Mouse (Mus musculus): ENCODE results near the gene Aspscr1.
A peak's percentile ranks its signal among the peaks of the same experiment; 100 is the strongest.

Aspscr1 gene

DNA sequence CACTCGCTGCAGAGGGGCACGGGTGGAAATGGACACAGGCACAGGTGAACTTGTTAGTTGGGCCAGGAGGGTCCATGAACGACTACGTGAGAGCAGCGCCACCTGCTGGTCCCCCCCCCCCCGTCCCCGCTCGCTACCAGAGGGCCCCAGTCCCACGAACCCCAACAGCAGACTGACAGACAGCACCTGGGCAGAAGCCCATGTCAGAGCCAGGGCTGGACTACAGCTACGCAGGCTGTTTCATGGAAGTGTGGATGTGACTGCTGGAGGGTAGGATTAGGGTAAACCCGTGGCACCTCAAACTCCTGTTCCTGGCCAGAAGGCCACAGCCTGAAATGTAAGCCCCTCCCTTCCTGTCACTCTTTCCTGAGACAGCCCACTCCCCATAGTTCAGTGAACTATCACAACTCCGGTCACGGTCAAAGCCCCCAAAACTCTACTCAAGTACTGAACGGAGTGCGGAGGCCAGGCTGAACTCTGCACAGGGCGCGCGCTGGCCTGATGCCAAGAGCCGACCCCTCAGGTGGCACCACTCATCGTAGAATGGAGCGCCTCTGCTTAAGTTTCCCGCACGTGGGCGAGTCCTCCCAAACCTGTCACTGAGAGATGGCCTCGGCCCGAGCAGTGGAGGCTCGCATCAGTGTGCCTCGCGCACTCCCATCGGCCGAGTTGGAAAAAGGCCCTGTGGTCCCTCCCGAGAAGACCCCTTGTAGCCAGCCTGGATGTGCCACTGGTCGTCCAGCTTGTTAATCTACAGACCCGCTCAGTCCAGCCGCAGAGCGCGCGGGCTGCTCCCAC, 40.2 kb downstream of the Aspscr1 start:
- peak; percentile 63 to 84 for DNase-seq (ENCODE audit: inconsistent age in 2 of 2, low spot score in 1 of 2)

DNA sequence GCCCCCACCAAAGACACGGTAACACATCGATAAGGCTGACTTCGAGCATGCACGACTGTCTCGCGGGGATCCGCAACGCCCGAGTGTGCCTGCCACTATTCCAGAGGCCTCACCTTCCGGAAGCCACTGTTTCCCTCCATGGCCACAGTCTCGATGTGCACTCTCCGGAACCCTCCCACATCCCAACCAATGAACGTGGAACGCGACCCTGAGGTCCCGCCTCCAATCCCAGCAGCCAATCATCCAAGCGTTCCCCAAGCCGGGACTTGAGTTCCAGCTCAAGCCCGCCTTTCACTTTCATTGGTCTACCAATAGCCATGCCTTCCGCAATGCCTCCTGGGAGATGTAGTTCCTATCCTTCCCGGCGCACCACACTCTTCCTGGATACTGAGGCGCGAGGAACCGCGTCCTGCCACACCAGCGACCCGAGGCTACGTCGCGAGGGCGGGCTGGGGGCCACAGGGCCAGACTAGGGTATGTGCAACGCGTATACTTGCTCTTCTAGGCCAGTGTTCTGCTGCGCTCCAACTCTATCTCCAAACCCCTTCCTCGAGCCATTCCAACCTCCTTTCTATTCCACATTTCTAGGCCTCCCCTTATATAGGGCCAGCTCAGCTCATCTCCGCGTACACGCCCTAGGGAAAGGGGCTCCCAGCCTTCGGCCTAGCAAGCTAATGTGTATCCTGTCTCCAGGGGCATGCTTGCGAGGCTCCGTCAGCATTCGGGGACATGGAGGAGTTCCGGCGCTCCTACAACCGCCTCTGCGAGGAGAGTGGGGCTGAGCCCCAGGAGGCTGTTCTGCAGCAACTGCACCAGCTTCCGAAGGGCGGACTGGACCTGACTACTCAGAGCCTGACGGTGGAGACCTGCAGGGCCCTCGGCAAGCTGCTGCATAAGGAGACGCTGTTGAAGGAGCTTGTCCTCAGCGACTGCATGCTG, 41.1 kb downstream of the Aspscr1 start, which contains the start of the genes Cenpx and Lrrc45:
Gene Cenpx, minus strand, starts transcription at position 159 of the 939 bp plus-strand sequence.
Gene Lrrc45, plus strand, starts transcription at position 346 of the 939 bp plus-strand sequence.
- peak; percentile 98 to 99 for DNase-seq (ENCODE audit: inconsistent age in 2 of 2, low spot score in 1 of 2)

DNA sequence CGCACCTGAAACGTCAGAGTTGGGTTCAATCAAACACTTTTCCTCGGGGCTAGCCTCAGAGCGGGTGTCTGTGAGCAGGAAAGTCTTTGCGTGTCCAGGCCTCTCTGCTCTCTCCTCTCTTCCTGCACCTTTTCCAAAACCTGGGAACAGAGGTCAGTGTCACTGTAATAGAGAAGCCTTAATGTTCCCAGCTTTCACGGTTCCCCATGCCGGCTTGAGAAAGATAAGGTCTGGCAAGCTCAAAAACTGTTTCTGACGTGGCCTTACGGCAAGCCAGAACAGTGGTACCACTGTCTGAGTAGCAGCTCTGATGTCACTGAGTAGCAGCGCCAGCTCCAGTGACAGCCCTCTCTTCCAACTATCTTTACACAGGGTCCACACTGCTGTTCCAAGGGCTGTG, 41.8 kb downstream of the Aspscr1 start:
- peak in 1 of 2 experiments; percentile 50 for DNase-seq (ENCODE audit: inconsistent age in 2 of 2, low spot score in 1 of 2)

DNA sequence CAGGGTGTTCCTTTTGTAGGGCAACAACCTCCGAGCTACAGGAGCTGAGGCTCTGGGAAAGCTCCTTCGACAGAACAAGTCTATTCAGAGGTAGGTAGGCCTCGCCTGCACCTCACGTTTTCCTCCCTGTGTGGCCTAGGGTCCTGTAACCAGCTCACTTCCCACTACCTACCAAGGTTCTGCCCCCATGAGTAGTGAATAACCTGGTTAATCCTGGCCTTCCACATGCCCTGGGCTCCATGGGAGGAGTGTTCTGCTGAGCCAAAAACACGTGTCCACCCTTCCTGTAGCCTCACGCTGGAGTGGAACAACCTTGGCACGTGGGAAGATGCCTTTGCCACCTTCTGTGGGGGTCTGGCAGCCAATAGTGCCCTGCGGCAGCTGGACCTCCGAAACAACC, 42.4 kb downstream of the Aspscr1 start:
- DNase-seq (ENCODE audit: inconsistent age in 2 of 2, low spot score in 1 of 2) = no peak

DNA sequence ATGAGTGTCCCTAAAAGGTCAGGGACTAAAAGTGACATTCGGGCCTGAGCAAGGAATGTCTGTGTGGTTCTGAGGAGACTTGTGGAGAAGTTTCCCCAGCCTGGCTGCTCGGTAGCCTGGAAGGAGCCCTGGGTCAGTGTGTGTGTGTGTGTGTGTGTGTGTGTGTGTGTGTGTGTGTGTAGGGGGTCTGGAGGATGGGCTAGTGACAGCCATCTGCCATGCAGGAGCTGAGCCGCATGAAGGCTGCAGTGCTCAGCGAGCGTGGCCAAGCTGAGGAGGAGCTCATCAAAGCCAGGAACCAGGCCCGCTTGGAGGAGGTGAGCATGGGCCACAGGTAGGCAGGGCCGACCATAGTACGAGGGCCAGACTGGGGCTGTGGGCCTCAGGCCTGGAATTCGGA, 46.5 kb downstream of the Aspscr1 start:
- no peak for DNase-seq (ENCODE audit: inconsistent age in 2 of 2, low spot score in 1 of 2)

DNA sequence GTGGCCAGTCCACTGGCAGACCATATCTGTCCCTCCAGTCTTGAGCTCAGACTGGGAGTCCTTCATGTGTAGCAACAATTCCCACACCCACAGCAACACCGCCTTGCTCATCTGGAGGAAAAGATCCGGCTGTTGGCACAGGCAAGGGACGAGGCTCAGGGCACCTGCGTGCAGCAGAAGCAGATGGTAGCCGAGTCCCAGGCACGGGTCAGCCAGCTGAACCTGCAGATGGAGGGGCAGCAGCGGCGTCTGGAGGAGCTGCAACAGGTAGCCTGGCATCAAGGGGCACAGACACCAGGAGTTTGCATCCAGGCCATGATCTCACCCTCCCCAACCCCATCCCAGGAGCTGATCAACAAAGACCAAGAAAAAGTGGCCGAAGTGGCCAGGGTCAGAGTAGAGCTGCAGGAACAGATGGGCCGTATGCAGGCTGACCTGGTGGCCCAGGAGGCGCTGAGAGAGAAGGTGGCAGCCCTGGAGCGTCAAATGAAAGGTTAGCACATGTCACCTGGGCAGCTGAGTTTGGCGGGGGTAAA, 47.1 kb downstream of the Aspscr1 start:
- no peak for DNase-seq (ENCODE audit: inconsistent age in 2 of 2, low spot score in 1 of 2)

DNA sequence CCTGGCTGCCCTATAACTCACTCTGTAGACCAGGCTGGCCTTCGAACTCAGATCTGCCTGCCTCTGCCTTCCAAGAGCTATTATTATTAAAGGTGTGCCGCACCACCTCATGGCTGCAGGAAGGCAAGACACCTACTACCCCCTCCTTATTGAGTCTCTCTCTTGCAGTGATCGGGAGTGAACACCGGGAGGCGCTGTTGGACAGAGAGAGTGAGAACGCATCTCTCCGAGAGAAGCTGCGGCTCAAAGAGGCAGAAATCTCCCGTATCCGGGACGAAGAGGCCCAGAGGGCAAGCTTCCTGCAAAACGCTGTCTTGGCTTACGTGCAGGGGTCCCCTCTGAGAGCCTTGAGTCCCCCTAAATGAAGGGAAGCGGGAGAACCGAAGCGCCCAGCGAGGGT, 47.7 kb downstream of the Aspscr1 start:
- peak; percentile 90 to 97 for DNase-seq (ENCODE audit: inconsistent age in 2 of 2, low spot score in 1 of 2)

DNA sequence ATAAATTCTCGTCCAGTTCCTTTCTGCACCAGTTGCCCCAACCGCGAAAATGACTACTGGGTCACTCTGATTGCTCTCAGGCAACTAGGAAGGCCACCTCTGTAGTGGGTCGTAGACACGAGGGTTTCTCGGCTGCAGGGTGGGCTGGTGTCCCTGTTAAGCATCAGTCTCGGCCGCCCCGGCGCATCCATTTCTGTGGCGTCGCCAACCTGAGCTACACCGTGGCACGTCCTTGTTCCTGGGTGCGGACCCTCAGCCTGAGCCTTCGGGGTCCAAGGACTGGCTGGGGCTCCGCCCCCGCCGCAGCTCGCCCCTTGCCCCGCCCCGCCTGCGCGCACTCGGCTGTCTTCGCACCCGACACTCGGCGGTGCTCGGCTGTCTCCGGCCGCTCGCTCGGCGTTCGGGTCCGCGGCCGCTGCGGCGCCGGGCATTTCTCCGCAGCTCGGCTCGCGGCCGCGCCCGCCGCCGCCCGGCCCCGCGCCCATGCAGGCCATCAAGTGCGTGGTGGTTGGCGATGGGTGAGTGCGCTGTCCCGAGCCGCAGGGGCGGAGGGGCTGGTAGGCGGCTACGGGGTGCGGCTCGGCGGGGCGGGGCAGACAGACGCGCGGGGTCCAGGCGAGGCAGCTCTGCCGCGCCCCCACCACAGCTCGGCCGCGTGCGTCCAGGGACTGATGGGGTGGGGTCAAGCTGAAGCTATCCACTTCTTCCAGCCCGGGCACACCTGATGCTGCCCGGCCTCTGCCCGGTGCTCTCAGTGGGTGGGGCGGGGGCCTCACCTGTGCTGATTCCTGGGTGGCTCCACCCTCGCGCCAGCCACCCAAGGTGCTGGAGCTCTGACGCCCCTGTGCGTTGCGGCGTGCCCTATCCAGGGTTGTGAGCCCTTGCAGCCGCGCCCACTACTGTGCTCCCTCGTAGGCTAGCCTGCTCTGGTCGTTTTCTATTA, 48.6 kb downstream of the Aspscr1 start, which contains the start of gene Rac3:
Gene Rac3, plus strand, starts transcription at position 347 of the 943 bp plus-strand sequence.
- peak; percentile 70 to 88 for DNase-seq (ENCODE audit: inconsistent age in 2 of 2, low spot score in 1 of 2)

DNA sequence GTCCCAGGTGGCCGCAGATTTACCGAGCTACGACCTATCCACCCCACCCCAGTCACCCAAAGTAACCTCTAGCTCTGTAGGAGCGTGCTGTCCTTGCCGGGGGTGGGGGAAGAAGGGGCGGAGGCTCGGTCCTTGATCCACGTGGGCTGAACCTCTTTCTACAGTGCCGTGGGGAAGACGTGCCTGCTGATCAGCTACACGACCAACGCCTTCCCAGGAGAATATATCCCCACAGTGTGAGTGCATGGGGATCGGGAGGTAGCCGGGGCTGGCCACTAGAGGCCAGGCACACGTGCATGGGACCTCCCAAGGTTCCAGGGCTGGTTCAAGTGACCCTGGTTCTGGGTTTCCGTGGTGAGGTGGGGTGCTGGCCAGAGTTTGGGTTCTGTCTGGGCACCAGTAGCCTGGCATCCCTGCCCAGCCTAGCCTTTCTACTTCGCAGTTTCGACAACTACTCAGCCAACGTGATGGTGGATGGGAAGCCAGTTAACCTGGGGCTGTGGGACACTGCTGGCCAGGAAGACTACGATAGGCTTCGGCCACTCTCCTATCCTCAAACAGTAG, 49.4 kb downstream of the Aspscr1 start:
- DNase-seq (ENCODE audit: inconsistent age in 2 of 2, low spot score in 1 of 2) = peak in 1 of 2 experiments; percentile 74

DNA sequence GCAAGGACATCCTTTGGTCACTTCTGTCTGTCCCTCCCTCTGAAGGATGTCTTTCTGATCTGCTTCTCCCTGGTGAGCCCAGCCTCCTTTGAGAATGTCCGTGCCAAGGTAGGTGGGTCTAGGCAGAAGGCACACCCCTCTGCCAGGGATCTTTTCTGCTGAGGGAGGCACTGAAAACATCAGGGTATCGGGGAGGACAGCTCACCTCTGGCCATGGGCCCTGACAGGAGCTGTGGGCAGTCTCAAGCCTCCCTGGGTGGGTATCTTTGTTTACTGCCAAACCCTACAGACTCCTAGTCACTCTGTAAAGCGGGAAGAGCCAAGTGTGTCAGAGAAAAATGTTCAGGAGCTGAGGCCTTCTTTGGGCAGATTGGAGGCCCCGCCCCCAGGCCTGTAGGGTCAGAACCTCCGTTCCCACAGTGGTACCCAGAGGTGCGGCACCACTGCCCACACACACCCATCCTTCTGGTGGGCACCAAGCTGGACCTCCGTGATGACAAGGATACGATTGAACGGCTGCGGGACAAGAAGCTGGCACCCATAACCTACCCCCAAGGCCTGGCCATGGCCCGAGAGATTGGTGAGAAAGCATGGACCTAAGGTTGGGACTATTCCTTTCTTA, 50.1 kb downstream of the Aspscr1 start:
- no peak for DNase-seq (ENCODE audit: inconsistent age in 2 of 2, low spot score in 1 of 2)

DNA sequence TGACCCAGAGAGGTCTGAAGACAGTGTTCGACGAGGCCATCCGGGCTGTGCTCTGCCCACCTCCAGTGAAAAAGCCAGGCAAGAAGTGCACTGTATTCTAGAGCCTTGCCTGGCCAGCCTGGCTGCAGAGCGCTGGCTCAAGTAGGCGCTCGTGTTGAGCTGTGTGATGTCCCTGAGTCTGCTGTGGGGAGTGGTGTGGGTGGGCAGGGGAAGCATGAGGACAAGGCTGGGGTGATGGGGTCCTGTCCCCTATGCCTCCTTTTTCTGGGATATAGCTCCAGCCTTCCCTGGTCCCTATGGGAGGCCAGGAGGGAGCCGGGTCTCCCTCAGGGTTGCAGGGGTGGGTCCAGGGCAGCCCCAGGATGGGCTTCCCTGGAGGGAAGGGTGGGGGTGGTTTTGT, 50.7 kb downstream of the Aspscr1 start:
- no peak for DNase-seq (ENCODE audit: inconsistent age in 2 of 2, low spot score in 1 of 2)

DNA sequence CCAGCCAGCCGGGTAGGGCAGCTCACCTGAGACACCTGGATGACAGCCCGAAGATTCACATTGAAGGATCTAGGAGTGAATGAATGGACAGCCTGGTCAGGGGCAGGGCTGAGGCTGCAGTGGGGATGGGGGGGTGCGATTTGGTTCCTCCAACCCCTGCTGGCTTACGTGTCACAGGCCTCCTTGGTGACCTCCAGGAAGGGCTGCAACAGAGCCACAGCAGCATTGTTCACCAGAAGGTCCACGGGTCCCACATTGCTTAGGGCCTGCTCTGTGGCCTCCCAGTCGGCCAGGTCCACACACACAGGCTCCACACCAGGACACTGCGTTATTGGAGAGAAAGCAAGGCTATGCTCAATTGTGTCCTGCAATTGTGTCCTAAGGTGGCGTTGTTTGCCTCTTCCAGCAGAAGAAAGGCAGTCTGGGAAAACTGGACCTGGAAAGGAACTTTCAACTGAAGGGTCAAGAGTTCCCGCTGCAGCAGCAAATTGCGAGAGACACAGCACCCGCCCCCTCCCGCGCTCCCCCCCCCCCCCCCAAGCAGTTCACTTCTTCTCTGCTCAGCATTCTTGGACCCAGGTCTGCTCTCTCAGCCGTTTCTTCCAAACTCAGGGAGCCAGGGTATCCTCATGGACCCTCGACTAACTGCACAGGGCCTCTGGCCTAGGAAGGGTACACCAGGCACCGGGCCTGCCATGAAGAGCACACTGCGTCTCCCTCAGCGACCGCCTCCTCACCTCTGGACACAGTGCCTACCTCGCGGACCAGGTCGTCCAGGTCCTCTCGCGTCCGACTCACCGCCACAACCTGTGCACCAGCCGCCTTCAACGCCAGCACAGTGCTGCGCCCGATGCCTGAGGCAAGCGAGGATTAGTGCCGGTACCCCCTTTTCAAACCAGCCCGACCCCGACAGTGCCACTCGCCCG, 53.7 kb downstream of the Aspscr1 start:
- DNase-seq (ENCODE audit: inconsistent age in 2 of 2, low spot score in 1 of 2) = no peak

DNA sequence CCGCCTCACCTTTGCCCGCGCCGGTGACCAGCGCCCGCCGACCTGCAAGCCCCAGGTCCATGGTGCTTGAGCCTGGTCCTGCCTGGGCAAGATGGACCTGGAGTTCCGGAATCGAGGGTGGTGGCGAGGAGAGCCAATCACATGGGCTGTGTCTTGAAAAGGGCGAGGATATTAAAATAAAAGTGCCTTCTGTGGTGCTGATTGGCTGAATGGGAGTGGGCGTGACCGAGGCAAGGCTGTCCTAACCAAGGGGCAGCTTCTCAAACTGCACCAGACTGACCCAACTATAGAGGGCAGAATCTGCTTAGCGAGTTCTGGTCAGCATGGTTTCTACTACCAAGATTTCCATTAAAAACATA, 54.4 kb downstream of the Aspscr1 start, which contains the start of gene Dcxr:
Gene Dcxr, minus strand, starts transcription at position 113 of the 359 bp plus-strand sequence.
- peak; percentile 93 to 97 for DNase-seq (ENCODE audit: inconsistent age in 2 of 2, low spot score in 1 of 2)

DNA sequence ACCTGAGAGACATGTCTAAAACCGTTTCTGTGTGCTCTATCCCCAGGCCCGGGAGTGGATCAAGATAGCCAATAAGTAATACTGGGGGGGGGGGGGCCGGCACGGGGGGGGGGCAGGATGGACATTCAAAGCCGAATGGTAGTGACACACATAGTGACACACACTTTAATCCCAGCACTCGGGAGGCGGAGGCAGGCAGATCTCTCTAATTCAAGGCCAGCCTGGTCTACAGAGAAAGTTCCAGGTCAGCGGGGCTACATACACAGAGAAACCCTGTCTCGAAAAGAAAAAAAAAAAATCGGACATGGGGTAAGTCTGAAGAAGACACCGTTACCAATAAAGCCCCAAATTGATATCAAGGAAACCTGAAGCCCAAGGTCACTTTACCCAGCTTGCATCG, 54.8 kb downstream of the Aspscr1 start:
- no peak for DNase-seq (ENCODE audit: inconsistent age in 2 of 2, low spot score in 1 of 2)

DNA sequence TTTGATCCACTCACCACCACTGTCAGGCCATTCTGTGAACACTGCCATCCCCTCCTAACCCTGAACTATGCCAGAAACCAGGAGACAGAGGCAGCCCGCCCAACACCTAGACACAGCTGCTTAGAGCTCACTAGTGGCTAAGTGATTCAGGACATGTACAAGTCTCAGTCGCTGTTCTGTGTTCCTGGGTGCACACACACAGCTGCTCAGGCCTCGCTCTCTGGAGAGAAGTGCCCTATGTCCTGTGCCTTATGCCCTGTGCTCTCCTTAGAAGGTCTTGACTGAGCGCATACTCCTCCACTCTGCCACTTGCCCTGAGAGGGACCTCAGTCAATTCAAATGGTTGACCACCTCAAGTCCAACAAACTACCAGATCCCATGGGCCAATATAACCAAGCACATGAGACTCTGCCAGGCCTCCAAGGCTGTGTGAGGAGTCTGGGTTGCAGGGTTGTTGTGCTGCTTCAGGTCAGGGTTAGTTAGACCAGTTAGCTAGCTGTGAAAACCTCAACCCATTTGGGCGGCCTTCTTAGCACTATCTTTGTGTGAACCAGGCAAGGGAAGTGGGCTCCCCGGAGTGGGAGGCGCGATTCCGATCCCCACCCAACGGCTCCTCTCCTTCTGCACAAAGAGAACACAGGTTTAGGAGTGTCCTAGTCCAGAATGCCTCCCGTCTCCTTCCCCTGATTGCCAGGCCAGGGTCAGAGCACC, 55.9 kb downstream of the Aspscr1 start:
- DNase-seq (ENCODE audit: inconsistent age in 2 of 2, low spot score in 1 of 2) = no peak

DNA sequence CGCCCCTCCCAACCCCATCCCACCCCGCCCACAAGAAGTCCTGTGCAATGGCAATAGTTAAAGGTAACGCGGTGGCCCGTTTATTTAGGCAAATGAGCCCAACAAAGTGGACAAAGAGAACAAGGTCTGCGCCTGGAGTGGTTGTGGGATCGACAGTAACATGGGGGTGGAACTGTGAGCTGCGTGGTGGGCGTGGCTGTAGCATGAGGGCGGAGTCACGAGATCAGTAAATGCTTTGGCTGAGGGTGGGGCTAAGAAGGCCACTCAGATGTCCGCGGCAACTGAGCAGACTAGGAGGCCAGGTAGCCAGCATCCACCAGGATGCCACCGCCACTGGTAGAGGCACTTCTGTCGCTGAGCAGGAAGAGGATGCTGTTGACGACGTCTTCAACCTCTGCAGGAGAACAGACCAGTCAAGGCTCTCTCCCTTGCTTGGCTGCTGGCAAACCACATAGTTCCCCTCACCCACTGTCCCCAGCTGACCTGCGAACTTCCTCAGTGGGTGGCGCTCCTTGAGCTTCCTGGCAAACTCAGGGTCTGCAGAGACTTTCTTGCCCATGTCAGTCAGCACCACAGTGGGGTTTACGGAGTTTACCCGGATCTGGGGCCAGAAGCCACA, 56.8 kb downstream of the Aspscr1 start:
- DNase-seq (ENCODE audit: inconsistent age in 2 of 2, low spot score in 1 of 2) = peak in 1 of 2 experiments; percentile 78

DNA sequence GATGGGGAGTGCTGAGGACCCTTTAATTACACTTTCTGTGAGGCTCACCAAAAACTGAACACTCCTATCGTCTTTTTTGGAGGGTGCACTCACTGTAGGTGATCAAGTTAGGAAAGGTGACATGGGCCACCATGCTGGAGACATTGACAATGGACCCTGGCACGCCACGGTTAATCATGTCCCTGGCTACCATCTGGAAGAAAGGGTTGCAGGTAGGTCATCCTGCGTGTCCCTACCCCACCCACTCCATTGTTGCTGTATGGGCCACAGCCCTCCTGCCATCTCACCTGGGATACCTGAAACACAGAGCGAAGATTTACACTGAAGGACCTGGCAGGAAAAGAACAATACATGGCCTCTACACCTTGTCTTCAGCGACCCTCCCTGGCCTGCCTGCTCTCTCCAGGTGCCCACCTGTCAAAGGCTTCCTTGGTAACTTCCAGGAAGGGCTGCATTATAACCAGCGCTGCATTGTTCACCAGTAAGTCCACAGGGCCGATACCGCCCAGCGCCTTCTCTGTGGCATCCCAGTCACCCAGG, 57.6 kb downstream of the Aspscr1 start:
- no peak for DNase-seq (ENCODE audit: inconsistent age in 2 of 2, low spot score in 1 of 2)
